Mouse (Mus musculus): Measurements from ENCODE around the gene Olfr1341.

The Olfr1341 gene

DNA sequence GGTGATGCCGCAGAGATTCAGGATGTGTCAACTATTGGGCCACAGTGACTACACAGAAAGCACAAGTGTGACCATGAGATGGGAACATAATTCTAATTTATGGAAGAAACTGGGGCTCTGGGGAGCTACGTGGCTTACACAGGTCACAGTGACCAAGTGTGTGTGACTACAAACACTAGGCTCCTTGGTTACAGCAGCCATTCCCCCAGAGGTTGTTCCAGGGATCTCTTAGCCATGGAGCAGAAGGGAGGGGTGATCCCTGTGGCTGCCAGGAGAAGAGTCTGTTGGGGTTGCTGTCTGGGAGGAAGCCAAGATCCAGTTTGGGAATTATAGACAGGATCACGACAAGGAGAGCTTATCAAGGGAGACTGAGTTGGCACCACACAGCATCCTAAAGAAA is at the start of gene Olfr1341:
Gene Olfr1341 (plus strand): TSS at position 301 of the 400 bp plus-strand sequence.
- DNase-seq, result no peak

DNA sequence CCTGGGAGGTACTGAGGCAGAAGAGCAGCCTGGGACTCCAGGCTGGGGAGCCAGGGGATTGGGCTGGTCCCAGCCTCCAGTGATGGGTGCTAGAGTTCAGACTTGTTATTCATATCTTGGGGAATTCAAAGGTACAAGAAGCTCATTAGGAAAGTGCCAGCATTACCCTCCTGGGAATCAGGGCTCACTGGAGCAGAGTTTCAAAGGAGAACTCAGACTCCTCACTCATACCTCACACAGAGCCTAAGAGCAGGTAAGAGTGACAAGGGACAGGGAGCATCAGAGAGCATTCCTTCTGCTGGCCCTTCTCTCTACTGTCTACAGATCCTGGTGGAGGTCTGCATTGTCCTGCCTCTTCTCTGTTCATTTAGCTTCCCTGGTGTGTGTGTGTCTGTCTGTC is 44.7 kb upstream of the Olfr1341 start, which contains the start of gene Olfr62:
Gene Olfr62 (plus strand): TSS at position 301 of the 400 bp plus-strand sequence.
- DNase-seq, result no peak

DNA sequence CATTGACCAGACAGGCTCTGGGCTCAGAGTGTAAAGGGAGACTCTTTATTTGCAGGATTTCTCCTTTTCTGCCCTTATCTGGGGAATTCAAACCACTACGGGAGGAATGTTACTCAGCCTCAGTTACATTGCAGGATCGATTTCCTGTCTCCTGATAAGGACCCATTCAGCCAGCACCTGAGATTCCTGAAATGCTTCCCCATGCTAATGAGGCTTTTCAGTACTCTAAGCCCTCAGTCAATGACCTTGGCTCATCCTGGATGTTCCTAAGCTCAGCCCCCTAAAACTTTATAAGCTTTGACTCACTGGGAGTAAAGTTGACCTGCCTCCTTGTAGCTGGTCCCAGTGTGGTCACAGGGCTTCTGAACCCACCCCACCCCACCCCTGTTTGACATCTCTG is 16.2 kb upstream of the Olfr1341 start:
- no peak for DNase-seq

DNA sequence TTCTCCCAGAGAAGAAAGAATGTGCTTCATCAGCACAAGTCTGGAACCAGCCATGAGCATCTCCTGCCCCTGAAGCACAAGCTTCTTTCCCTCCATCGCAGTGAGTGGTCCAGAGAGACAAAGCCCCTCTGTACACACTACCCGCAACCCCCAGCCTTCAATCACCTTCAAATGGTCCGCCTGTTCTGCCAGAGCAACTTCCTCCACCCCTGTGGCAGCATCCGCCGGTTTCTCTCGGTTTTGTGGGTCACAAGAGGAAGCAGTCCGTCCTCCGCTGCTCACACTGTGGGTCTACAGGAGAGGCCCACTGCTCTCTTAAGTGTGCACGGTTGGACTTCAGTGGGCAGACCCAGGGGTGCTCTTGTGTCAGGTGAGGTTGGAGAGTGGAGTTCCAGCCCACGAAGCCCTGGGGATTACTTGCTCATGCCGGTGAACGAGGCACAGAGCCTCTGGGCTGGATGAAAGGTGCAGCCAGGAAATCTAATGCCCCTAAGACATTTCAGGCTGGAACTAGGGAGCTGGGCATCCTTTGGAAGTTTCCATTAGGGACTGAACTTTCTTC is 10.8 kb upstream of the Olfr1341 start, which contains the start of gene Olfr1342:
Gene Olfr1342 (minus strand): TSS at position 345 of the 562 bp plus-strand sequence.
- DNase-seq, result no peak

DNA sequence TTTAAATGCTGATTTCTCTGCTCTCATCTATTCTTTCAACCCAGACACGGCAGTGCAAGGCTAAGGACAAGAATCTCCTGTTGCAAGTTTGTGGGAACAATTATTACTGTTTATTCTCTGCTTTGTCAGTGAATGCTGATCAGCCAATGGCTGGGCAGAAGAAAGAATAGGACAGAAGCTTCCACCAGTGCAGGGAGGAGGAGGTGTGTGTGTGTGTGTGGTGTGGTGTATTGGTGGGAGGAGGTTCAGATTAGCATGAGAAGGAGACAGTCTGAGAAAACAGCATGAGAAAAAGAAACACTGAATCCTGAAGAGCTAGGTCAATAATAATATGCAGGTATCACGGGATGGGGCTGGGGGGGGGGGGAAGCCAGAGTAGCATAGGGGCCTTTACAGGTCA is 9.5 kb upstream of the Olfr1341 start:
- DNase-seq, result no peak

DNA sequence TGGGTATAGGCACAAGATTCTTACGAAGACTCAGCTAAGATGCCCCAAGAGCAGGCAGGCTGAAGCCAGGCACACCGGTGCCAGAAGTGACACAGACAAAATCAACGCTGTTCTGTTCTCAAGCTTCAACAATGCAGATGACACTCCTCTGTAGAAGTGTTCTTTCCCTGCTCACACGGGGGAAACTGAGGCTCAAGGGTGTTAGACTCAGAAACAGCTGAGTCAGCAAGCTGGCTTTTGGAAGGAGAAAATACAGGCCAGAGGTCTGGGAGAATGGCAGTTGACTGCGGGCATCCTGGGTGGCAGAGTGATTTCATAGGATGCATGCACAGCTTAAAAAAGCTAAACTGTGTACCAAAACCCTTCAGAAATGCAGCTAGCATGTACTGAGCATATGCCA is 4.8 kb downstream of the Olfr1341 start:
- DNase-seq, result no peak

DNA sequence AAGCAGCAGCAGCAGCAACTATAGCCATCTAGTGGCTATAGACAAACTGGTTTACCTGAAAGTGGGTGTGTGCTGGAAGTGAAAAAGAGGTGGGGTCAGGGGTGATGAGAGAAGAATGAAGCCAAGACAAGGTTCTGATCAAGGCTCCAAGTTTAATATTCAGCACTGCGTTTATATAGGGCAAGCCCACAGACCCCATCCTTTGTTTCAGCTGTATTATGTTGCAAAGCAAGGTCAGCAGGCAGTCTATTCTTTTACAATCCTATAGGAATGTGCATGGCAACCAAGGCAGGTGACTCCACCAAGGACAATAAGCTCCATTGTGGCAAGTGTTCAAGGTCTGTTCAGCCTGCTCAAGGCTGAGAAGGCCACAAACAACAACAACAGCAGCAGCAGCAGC is 8.3 kb downstream of the Olfr1341 start:
- DNase-seq, result no peak

DNA sequence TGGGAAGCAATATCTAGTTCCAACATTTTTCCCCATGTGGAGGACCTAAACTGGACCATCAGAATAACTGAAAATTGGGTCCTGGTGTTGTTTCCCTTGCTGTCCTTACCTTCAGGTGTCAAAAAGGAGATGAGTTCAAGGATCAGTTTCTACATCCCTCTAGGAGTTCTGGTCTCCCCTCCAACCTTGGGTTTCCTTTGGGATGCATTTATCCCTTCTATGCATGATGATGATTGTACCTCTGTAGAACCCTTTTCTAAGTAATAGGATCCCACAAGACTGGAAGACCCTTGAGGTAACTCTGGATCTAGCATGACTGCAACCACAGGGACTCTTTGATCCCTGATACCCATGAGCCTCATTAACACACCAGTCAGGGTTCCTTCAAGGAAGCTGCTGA is 16.5 kb downstream of the Olfr1341 start, which contains the start of gene Olfr1340:
Gene Olfr1340 (plus strand): TSS at position 301 of the 400 bp plus-strand sequence.
- no peak for DNase-seq

DNA sequence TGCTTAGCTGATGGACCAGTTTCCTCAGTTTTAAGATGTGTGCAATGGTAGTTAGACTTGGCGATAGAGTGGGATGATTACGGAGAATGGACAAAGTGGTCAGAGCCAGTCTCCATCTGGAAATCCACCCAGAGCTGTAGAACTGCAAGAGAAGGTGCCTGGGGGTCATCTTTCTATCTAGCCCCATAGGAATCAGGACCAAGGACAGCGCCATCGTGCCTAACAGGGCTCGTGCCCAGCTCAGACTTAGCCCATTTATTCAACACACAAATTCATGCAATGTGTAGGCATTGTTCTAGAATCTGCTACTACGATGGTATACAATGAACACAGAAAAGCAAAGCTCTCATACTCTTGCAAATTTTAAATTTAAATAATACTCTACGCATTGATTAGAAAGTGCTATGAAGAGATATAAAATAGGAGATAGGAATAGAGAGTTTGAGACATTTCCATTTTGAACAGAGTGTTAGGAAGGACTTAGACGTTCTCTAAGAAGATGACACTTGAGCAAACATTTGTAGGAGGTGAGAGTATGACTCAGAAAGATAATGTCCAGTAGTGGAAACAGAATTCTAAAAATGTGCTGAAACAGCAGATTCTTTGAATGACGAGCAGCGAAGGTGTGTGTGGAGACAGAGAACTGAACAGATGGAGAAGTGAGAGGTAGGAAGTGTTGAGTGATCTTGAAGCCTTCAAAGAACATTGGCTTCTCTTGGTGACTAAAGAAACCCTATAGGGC is 18.6 kb downstream of the Olfr1341 start:
- DNase-seq, result no peak

DNA sequence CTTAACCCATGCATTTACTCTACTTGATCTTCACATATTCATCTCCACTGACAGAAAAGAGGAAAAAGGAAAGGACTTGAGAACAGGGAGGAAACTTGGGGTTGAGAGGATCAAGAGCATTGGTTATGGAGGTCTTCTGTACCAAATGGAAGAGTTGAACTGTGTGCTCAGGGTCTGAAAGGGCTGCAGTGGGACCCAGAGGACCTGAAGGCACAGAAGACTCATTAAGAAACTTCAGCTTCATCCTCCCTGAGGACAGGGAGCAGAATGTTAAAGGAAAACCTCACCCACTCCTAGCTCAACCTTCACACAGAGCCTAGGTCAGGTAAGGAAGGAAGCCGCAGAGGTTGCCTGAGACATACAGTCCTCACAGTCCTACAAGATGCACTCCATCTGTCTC is 28.6 kb downstream of the Olfr1341 start, which contains the start of gene Olfr1339:
Gene Olfr1339 (plus strand): TSS at position 301 of the 400 bp plus-strand sequence.
- DNase-seq, result no peak

DNA sequence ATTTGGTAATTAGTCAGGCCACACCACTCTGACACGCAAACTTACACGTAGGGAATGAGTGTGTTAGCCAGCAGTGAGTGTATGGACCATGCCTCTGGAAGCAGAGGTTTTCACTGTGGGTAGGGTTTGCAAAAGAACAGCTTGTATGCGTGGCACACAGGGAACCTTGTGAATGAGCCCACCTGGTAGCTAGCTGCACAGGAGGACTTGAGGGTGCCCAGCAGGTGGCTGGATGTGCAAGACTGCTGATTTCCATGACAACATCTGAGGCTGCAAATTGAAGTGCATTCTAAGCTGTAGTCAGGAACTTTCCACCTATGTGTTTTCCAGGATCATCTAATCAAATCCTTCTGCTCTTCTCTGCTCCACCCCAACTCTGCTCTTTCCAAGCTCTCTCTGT is 36.3 kb downstream of the Olfr1341 start:
- DNase-seq, result no peak

DNA sequence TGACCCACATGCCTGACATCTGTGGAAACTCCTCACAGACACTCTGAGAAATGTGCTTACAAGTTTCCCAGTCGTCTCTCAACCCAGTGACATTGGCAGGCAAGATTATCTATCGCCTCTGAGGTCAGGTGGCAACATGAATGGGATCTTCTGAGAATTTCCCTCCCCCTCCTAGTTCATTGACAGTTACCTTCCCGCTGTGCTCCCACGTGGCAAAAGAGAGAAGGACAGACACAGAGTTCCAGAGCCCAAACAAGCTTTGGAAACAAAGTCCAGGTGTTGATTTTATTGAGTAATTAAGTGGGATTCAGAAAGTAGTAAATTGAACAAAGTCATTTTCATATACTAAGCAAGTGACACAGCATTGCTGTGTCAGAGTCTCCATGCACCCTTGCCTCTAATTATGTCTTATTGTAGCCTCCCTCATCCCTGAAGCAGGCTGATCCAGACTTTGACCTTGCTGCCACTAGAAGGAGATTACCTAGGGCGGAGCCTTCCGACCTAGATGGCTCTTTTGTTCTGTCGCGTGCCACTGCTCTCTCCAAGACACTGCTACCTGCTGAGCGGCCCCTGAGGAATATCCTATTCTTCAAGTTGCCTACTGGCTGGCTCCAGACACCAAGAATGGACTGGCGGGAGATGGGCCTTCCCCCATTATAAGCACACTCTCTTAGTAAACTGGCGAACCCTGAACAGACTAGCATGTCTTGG is 37.8 kb downstream of the Olfr1341 start:
- no peak for DNase-seq

DNA sequence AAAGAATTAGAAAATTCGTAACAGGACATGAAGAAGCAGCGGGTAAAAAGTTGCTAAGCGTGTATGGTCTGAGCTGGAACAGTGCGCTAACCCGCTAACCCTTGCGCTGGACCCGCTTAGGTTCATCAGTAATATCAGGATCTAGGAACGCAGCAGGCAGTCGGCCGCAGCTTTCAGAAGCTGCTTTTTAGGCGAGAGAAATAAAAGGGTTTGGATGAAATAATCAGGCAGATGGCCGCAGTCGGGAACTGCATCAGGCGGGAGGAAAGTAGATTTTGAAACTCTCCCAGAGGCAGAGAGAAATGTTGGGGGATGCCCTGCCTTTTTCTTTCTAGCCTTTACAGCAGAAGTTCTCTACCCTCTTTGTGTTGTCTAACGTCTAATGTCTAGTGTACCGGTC is 38.6 kb downstream of the Olfr1341 start:
- no peak for DNase-seq

DNA sequence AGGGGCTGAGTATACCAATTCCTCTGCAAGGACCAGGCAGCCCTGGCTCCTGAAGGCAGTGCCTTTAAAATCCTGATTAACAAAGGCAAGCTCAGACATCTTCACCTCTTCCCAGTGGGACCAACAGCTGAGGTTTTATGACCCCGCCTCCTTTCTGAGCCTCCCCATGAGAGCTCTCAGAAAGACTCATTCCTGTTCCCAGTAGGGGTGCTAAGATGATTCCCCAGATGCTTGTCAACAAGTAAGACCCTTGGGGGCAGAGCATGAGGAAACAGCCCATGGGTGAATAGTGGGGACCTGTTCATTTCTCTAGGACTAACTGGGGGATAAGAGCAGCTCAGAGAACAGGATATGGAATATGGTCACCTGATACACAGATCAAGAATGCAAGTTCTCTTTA is 55.3 kb downstream of the Olfr1341 start, which contains the start of gene Olfr1338:
Gene Olfr1338 (minus strand): TSS at position 101 of the 400 bp plus-strand sequence.
- DNase-seq, result no peak

Measured in right cerebral cortex, postnatal 25 days (tissue).